Comparison of ENCODE assay signal across 8 mouse cellular contexts in genomic region chr16:11006100-11006499, GRCm38 (mm10). TPM values are rescaled to one million over a fixed set of nuclear protein-coding genes. Genes with fewer than 3 reads are reported as not detected.
A peak's percentile ranks its signal among the peaks of the same experiment; 100 is the strongest.
DNase-seq lines count a peak whose midpoint lies in the region; ATAC-seq and TF ChIP-seq lines count a peak whose summit lies in the region.

No protein-coding gene starts in this region.

- WGBS in lung, embryonic 14.5 days, result 67% methylated on average over 6 of the region's 6 CpGs
- 75% methylated on average over 6 of the region's 6 CpGs for WGBS in embryonic facial prominence, embryonic 13.5 days
- 73% methylated on average over 6 of the region's 6 CpGs for WGBS in kidney, postnatal 0 days

- no peaks in the 10 kb centered on the region for H3K9me3 ChIP-seq in lung, embryonic 14.5 days (ENCODE audit: low read depth, low read length)
- H3K9me3 ChIP-seq in embryonic facial prominence, embryonic 13.5 days, result peaks cover 7% of the 10 kb centered on the region; the same call in 1 of the 2 replicates
- H3K9me3 ChIP-seq in kidney, postnatal 0 days (replicated peaks; ENCODE audit: low read length), result no peaks in the 10 kb centered on the region

- H3K36me3 ChIP-seq in lung, embryonic 14.5 days (ENCODE audit: insufficient read depth), result no peaks in the 10 kb centered on the region
- H3K36me3 ChIP-seq in embryonic facial prominence, embryonic 13.5 days, result no peaks in the 10 kb centered on the region
- no peaks in the 10 kb centered on the region for H3K36me3 ChIP-seq in kidney, postnatal 0 days (ENCODE audit: insufficient read depth, low read length)

- H3K27ac ChIP-seq in lung, embryonic 14.5 days (ENCODE audit: low read depth), result peak overlapping the region; percentile 22; the same call in 1 of the 2 replicates
- peak overlapping the region; percentile 17; the same call in 1 of the 2 replicates for H3K27ac ChIP-seq in embryonic facial prominence, embryonic 13.5 days
- peak overlapping the region; percentile 98 for H3K27ac ChIP-seq in kidney, postnatal 0 days

- DNase-seq in lung, embryonic 14.5 days, result peak; percentile 65
- DNase-seq in lung, postnatal 14 days, result no peak
- DNase-seq in kidney, postnatal 0 days (ENCODE audit: low spot score), result peak; percentile 45
- no peak for DNase-seq in urinary bladder, postnatal 10 days (ENCODE audit: low spot score)
- no peak for DNase-seq in retina, postnatal 1 day
- DNase-seq in ovary, postnatal 36 days (ENCODE audit: low spot score), result no peak

- no peak overlapping the region for H3K9ac ChIP-seq in lung, embryonic 14.5 days
- no peak overlapping the region for H3K9ac ChIP-seq in embryonic facial prominence, embryonic 13.5 days
- no peak overlapping the region for H3K9ac ChIP-seq in kidney, postnatal 0 days (ENCODE audit: low read depth, low read length)

- no peak for TF ChIP-seq CTCF in lung, embryonic 14.5 days (IDR thresholded peaks at IDR 0.05; ENCODE audit: low read depth)
- no peak for TF ChIP-seq CTCF in kidney, postnatal 0 days (IDR thresholded peaks at IDR 0.05; ENCODE audit: low read depth)

- ATAC-seq in lung, embryonic 14.5 days (ENCODE audit: insufficient read depth), result no peak
- no peak for ATAC-seq in embryonic facial prominence, embryonic 13.5 days (ENCODE audit: insufficient number of reproducible peaks, insufficient read depth, low FRiP score, low TSS enrichment, low read depth)
- ATAC-seq in kidney, postnatal 0 days (replicated peaks; ENCODE audit: low FRiP score, low read depth), result no peak
- ATAC-seq in neutrophil, adult 5-6 weeks (ENCODE audit: extremely low read depth, insufficient number of reproducible peaks, low FRiP score, poor library complexity, severe bottlenecking), result peak; percentile 67

- no peak overlapping the region for H3K4me2 ChIP-seq in lung, embryonic 14.5 days
- H3K4me2 ChIP-seq in embryonic facial prominence, embryonic 13.5 days, result no peak overlapping the region
- no peak overlapping the region for H3K4me2 ChIP-seq in kidney, postnatal 0 days (ENCODE audit: low read length)

- H3K27me3 ChIP-seq in lung, embryonic 14.5 days (ENCODE audit: insufficient read depth, low read length), result no peaks in the 10 kb centered on the region
- no peaks in the 10 kb centered on the region for H3K27me3 ChIP-seq in embryonic facial prominence, embryonic 13.5 days
- no peaks in the 10 kb centered on the region for H3K27me3 ChIP-seq in kidney, postnatal 0 days (ENCODE audit: insufficient read depth, low read length)

- H3K4me1 ChIP-seq in lung, embryonic 14.5 days (ENCODE audit: insufficient read depth), result peaks cover 19% of the 10 kb centered on the region
- peaks cover 34% of the 10 kb centered on the region for H3K4me1 ChIP-seq in embryonic facial prominence, embryonic 13.5 days
- peaks cover 15% of the 10 kb centered on the region for H3K4me1 ChIP-seq in kidney, postnatal 0 days (replicated peaks; ENCODE audit: insufficient read depth, low read length)

- H3K4me3 ChIP-seq in lung, embryonic 14.5 days (ENCODE audit: low read depth, low read length), result no peak overlapping the region
- no peak overlapping the region for H3K4me3 ChIP-seq in embryonic facial prominence, embryonic 13.5 days
- H3K4me3 ChIP-seq in kidney, postnatal 0 days (replicated peaks; ENCODE audit: low read depth, low read length), result no peak overlapping the region

RNA-seq across cellular contexts. Expression of gene Snn, which starts 54.6 kb away (rescaled TPM):
- polyA plus RNA-seq in lung, embryonic 14.5 days (2014; fragmentation: Nextera tagmentation; extraction: Ambion mirVana), result 56.7 and 57.7 TPM in 2 replicates
- polyA plus RNA-seq in embryonic facial prominence, embryonic 13.5 days (2015; fragmentation: Nextera tagmentation; extraction: Ambion mirVana), result 50.7 and 51.1 TPM in 2 replicates
- 31.0 and 32.9 TPM in 2 replicates for polyA plus RNA-seq in kidney, postnatal 0 days (2015; fragmentation: Nextera tagmentation; extraction: Ambion mirVana)
- total RNA-seq in neutrophil, adult 5-6 weeks (2017), result 214 and 226 TPM in 2 replicates

RNA-seq across cellular contexts. Expression of gene Litaf, which starts 59.9 kb away (rescaled TPM):
- 112 and 116 TPM in 2 replicates for polyA plus RNA-seq in lung, embryonic 14.5 days (2014; fragmentation: Nextera tagmentation; extraction: Ambion mirVana)
- 111 and 120 TPM in 2 replicates for polyA plus RNA-seq in embryonic facial prominence, embryonic 13.5 days (2015; fragmentation: Nextera tagmentation; extraction: Ambion mirVana)
- 137 and 145 TPM in 2 replicates for polyA plus RNA-seq in kidney, postnatal 0 days (2015; fragmentation: Nextera tagmentation; extraction: Ambion mirVana)
- 208 and 209 TPM in 2 replicates for total RNA-seq in neutrophil, adult 5-6 weeks (2017)

Comparison
In these comparisons a context has a peak if more than half of its experiments do, and no peak if none do; other contexts are left out.
1. DNase-seq: peak in lung, embryonic 14.5 days (single experiment) and kidney, postnatal 0 days (single experiment); none in lung, postnatal 14 days (single experiment), urinary bladder, postnatal 10 days (single experiment), retina, postnatal 1 day (single experiment) and ovary, postnatal 36 days (single experiment).
2. H3K27ac ChIP-seq: peak in every context shown above with its lines; median percentile 98 in kidney, postnatal 0 days; 22 in lung, embryonic 14.5 days; 17 in embryonic facial prominence, embryonic 13.5 days.